Mouse (Mus musculus) ZHBTc4 (cell line): Measurements from ENCODE around the gene Gpr182.

Source experiments
- DNase-seq: peaks from one replicate; pipeline ENCODE4 v3.0.0-alpha.2; 2011; ENCODE audit warnings: low read depth, low spot score

Gene Gpr182

GRCm38 (mm10) chr10:127739083-127739660 lies 12.4 kb downstream of the Gpr182 start, which contains the start of gene Zbtb39:
Gene Zbtb39 (plus strand): TSS chr10:127739538.
- peak; percentile 89 for DNase-seq

- peak; percentile 68 for DNase-seq
Measured at GRCm38 (mm10) chr10:127738151-127738882, 13.2 kb downstream of the Gpr182 start.

- no peak for DNase-seq
Measured at GRCm38 (mm10) chr10:127737552-127737951, 14.0 kb downstream of the Gpr182 start.

- no peak for DNase-seq
Measured at GRCm38 (mm10) chr10:127736916-127737315, 14.6 kb downstream of the Gpr182 start.

GRCm38 (mm10) chr10:127736266-127736665 lies 15.3 kb downstream of the Gpr182 start:
- no peak for DNase-seq

- peak; percentile 72 for DNase-seq
Measured at GRCm38 (mm10) chr10:127734434-127734833, 17.1 kb downstream of the Gpr182 start.

- no peak for DNase-seq
Measured at GRCm38 (mm10) chr10:127731397-127731796, 20.1 kb downstream of the Gpr182 start.

GRCm38 (mm10) chr10:127730933-127731310 lies 20.6 kb downstream of the Gpr182 start:
- DNase-seq, result no peak

- DNase-seq, result no peak
Measured at GRCm38 (mm10) chr10:127730285-127730932, 21.1 kb downstream of the Gpr182 start.

GRCm38 (mm10) chr10:127728437-127728836 lies 23.1 kb downstream of the Gpr182 start:
- DNase-seq, result no peak

- DNase-seq, result no peak
Measured at GRCm38 (mm10) chr10:127725136-127725535, 26.4 kb downstream of the Gpr182 start.

GRCm38 (mm10) chr10:127724178-127724577 lies 27.4 kb downstream of the Gpr182 start, which contains the start of gene Tac2:
Gene Tac2 (plus strand): TSS chr10:127724478.
- DNase-seq, result no peak

- DNase-seq, result no peak
Measured at GRCm38 (mm10) chr10:127721671-127722418, 29.7 kb downstream of the Gpr182 start.

GRCm38 (mm10) chr10:127712736-127713135 lies 38.8 kb downstream of the Gpr182 start:
- DNase-seq, result no peak

GRCm38 (mm10) chr10:127710331-127710730 lies 41.2 kb downstream of the Gpr182 start:
- no peak for DNase-seq

- no peak for DNase-seq
Measured at GRCm38 (mm10) chr10:127708850-127709370, 42.6 kb downstream of the Gpr182 start.

GRCm38 (mm10) chr10:127707721-127708120 lies 43.8 kb downstream of the Gpr182 start:
- DNase-seq, result no peak

GRCm38 (mm10) chr10:127705783-127706182 lies 45.7 kb downstream of the Gpr182 start:
- no peak for DNase-seq

GRCm38 (mm10) chr10:127704766-127705220 lies 46.7 kb downstream of the Gpr182 start, which contains the start of gene Myo1a:
Gene Myo1a (plus strand): TSS chr10:127705170.
- DNase-seq, result peak; percentile 44

- no peak for DNase-seq
Measured at GRCm38 (mm10) chr10:127704293-127704692, 47.2 kb downstream of the Gpr182 start.

GRCm38 (mm10) chr10:127703299-127703698 lies 48.2 kb downstream of the Gpr182 start:
- peak; percentile 73 for DNase-seq
